Mouse (Mus musculus): ENCODE measurements around the gene Rab34.

GRCm38 (mm10) chr11:78177437-78177836, 10.8 kb upstream of the Rab34 start:
- TF ChIP-seq POLR2A (IDR thresholded peaks at IDR 0.05; ENCODE audit: control insufficient read depth, extremely low read depth, insufficient read depth, low read length, poor library complexity) (no peak), CTCF (IDR thresholded peaks at IDR 0.05; ENCODE audit: borderline replicate concordance, control insufficient read depth, extremely low read depth, insufficient read depth, low read length, poor library complexity) (no peak)
